Mouse (Mus musculus): ENCODE data around the gene Krt34.

GRCm38 (mm10) chr11:100006624-100007023, 34.7 kb downstream of the Krt34 start:
- TF ChIP-seq CTCF (IDR thresholded peaks at IDR 0.05; ENCODE audit: borderline replicate concordance, extremely low read depth, insufficient read depth, insufficient read length) (peak; percentile 48; the same call in 1 of the 2 replicates), POLR2A (IDR thresholded peaks at IDR 0.05; ENCODE audit: borderline replicate concordance, extremely low read depth, insufficient read depth, insufficient read length, poor library complexity, severe bottlenecking) (no peak)

Data from brain, embryonic 14.5 days (tissue).